Comparison of ENCODE assay signal across 9 mouse cellular contexts in genomic region chr17:78203478-78203877, GRCm38 (mm10). TPM values are rescaled to one million over a fixed set of nuclear protein-coding genes. Genes with fewer than 3 reads are reported as not detected.
DNase-seq lines count a peak whose midpoint lies in the region; ATAC-seq and TF ChIP-seq lines count a peak whose summit lies in the region.
"Had no signal": no experiment of that assay in that cellular context is flagged by ENCODE, and none has a peak within 500 bp of the region (broad histone marks: within the 10 kb centered on the region; RNA-seq: fewer than 3 reads in every experiment).

No protein-coding gene starts in this region.

- TF ChIP-seq CTCF in liver, embryonic 14.5 days (IDR thresholded peaks at IDR 0.05; ENCODE audit: low read depth) = peak; percentile 4; the same call in 1 of the 2 replicates
- TF ChIP-seq CTCF in hindbrain, postnatal 0 days (IDR thresholded peaks at IDR 0.05; ENCODE audit: low read depth) = peak; percentile 62

- no peaks in the 10 kb centered on the region; the same call in 1 of the 2 replicates for H3K27me3 ChIP-seq in forebrain, embryonic 13.5 days
- H3K27me3 ChIP-seq in forebrain, embryonic 10.5 days (ENCODE audit: poor library complexity, severe bottlenecking) = peaks cover 15% of the 10 kb centered on the region
- peaks cover 32% of the 10 kb centered on the region for H3K27me3 ChIP-seq in liver, embryonic 14.5 days (ENCODE audit: control insufficient read depth, insufficient read depth, low read length)
- H3K27me3 ChIP-seq in liver, embryonic 11.5 days (replicated peaks; ENCODE audit: control insufficient read depth, insufficient read depth, low read length) = no peaks in the 10 kb centered on the region; the same call in 1 of the 2 replicates
- no peaks in the 10 kb centered on the region for H3K27me3 ChIP-seq in hindbrain, postnatal 0 days (ENCODE audit: insufficient read depth, low read length)

- no peak for DNase-seq in forebrain, embryonic 10.5 days (ENCODE audit: extremely low spot score, low spot score)
- DNase-seq in liver, embryonic 14.5 days (ENCODE audit: low read depth in 3 of 3, low spot score in 3 of 3) = no peak
- DNase-seq in liver, embryonic 11.5 days (ENCODE audit: low spot score) = no peak
- DNase-seq in hindbrain, postnatal 0 days (ENCODE audit: low spot score) = peak; percentile 79
- DNase-seq in retina, postnatal 1 day = peak; percentile 40
- no peak for DNase-seq in spleen, postnatal 10 days (ENCODE audit: low spot score in 2 of 2)
- no peak for DNase-seq in heart, postnatal 36 days
- DNase-seq: adrenal gland, postnatal 10 days had no signal

- H3K9ac ChIP-seq in forebrain, embryonic 13.5 days = no peak overlapping the region
- H3K9ac ChIP-seq in liver, embryonic 14.5 days (replicated peaks) = no peak overlapping the region
- H3K9ac ChIP-seq in liver, embryonic 11.5 days (ENCODE audit: low read depth, low read length) = no peak overlapping the region
- no peak overlapping the region for H3K9ac ChIP-seq in hindbrain, postnatal 0 days (replicated peaks; ENCODE audit: low read length)

- no peak for TF ChIP-seq EP300 in liver, embryonic 14.5 days (IDR thresholded peaks at IDR 0.05; ENCODE audit: low read depth)

- intact Hi-C loops in heart, postnatal 36 days (cut with DNase I) = loop anchor here (5.0 kb wide), 1 partner anchor 214 kb away; the partner anchor contains the start of gene Fez2

- peaks cover 36% of the 10 kb centered on the region for H3K4me1 ChIP-seq in forebrain, embryonic 13.5 days
- H3K4me1 ChIP-seq in forebrain, embryonic 10.5 days = peaks cover 49% of the 10 kb centered on the region
- H3K4me1 ChIP-seq in liver, embryonic 14.5 days (replicated peaks; ENCODE audit: control insufficient read depth in 2 of 2, insufficient read depth in 2 of 2, low read length in 1 of 2) = peaks cover 0 to 8% of the 10 kb centered on the region in 2 experiments; a peak in 3 of 4 replicates
- peaks cover 16% of the 10 kb centered on the region for H3K4me1 ChIP-seq in liver, embryonic 11.5 days (replicated peaks; ENCODE audit: control insufficient read depth, insufficient read depth, low read length)
- peaks cover 16% of the 10 kb centered on the region; the same call in 1 of the 2 replicates for H3K4me1 ChIP-seq in hindbrain, postnatal 0 days (ENCODE audit: insufficient read depth, low read length)

- H3K27ac ChIP-seq in forebrain, embryonic 13.5 days = no peak overlapping the region
- no peak overlapping the region for H3K27ac ChIP-seq in forebrain, embryonic 10.5 days
- H3K27ac ChIP-seq in liver, embryonic 14.5 days = no peak overlapping the region
- H3K27ac ChIP-seq in liver, embryonic 11.5 days (ENCODE audit: low read depth, low read length) = no peak overlapping the region
- no peak overlapping the region for H3K27ac ChIP-seq in hindbrain, postnatal 0 days

- ATAC-seq in forebrain, embryonic 13.5 days = no peak
- ATAC-seq in liver, embryonic 14.5 days (ENCODE audit: insufficient read depth) = no peak
- ATAC-seq in liver, embryonic 11.5 days (replicated peaks; ENCODE audit: low FRiP score) = no peak
- ATAC-seq in hindbrain, postnatal 0 days = no peak

- H3K4me3 ChIP-seq in forebrain, embryonic 13.5 days = 0 out of 2 replicates have a peak overlapping the region, but pooled peaks have one; percentile 83
- H3K4me3 ChIP-seq in forebrain, embryonic 10.5 days = no peak overlapping the region
- H3K4me3 ChIP-seq in liver, embryonic 14.5 days (ENCODE audit: insufficient read depth in 1 of 2, low read depth in 2 of 2, low read length in 2 of 2) = no peak overlapping the region
- no peak overlapping the region for H3K4me3 ChIP-seq in liver, embryonic 11.5 days (ENCODE audit: low read depth, low read length)
- H3K4me3 ChIP-seq in hindbrain, postnatal 0 days (ENCODE audit: low read length) = peak overlapping the region; percentile 86

- H3K36me3 ChIP-seq in forebrain, embryonic 13.5 days (ENCODE audit: poor library complexity, severe bottlenecking) = no peaks in the 10 kb centered on the region
- no peaks in the 10 kb centered on the region for H3K36me3 ChIP-seq in forebrain, embryonic 10.5 days (replicated peaks)
- H3K36me3 ChIP-seq in liver, embryonic 14.5 days (replicated peaks; ENCODE audit: control insufficient read depth, insufficient read depth, low read depth) = no peaks in the 10 kb centered on the region
- H3K36me3 ChIP-seq in liver, embryonic 11.5 days (ENCODE audit: control insufficient read depth, insufficient read depth, low read length) = no peaks in the 10 kb centered on the region
- no peaks in the 10 kb centered on the region for H3K36me3 ChIP-seq in hindbrain, postnatal 0 days (ENCODE audit: insufficient read depth, low read length)

- WGBS in forebrain, embryonic 13.5 days = 46% methylated on average over 5 of the region's 5 CpGs
- 60% methylated on average over 5 of the region's 5 CpGs for WGBS in forebrain, embryonic 10.5 days
- 51% methylated on average over 5 of the region's 5 CpGs for WGBS in liver, embryonic 14.5 days (ENCODE audit: insufficient replicate concordance)
- 54% methylated on average over 5 of the region's 5 CpGs for WGBS in liver, embryonic 11.5 days
- WGBS in hindbrain, postnatal 0 days = 41% methylated on average over 5 of the region's 5 CpGs

- H3K9me3 ChIP-seq in forebrain, embryonic 13.5 days (replicated peaks) = no peaks in the 10 kb centered on the region
- H3K9me3 ChIP-seq in forebrain, embryonic 10.5 days = no peaks in the 10 kb centered on the region
- H3K9me3 ChIP-seq in liver, embryonic 14.5 days (ENCODE audit: control insufficient read depth, low read length) = no peaks in the 10 kb centered on the region
- H3K9me3 ChIP-seq in liver, embryonic 11.5 days (ENCODE audit: control insufficient read depth, low read length) = no peaks in the 10 kb centered on the region
- no peaks in the 10 kb centered on the region for H3K9me3 ChIP-seq in hindbrain, postnatal 0 days (ENCODE audit: low read length)

- H3K4me2 ChIP-seq in forebrain, embryonic 13.5 days = peak overlapping the region; percentile 98
- H3K4me2 ChIP-seq in liver, embryonic 14.5 days (ENCODE audit: low read depth) = no peak overlapping the region
- H3K4me2 ChIP-seq in liver, embryonic 11.5 days = no peak overlapping the region
- H3K4me2 ChIP-seq in hindbrain, postnatal 0 days (ENCODE audit: low read depth, low read length) = peak overlapping the region; percentile 99

RNA-seq across cellular contexts. Expression of gene Crim1, which starts 3.4 kb away (rescaled TPM):
- 3.6 and 3.8 TPM in 2 replicates for polyA plus RNA-seq in forebrain, embryonic 13.5 days (2015; fragmentation: Nextera tagmentation; extraction: Ambion mirVana)
- 1.8 and 2.3 TPM in 2 replicates for polyA plus RNA-seq in forebrain, embryonic 10.5 days (2016; fragmentation: Nextera tagmentation; extraction: Ambion mirVana)
- 0.77 and 0.95 TPM in 2 replicates for polyA plus RNA-seq in liver, embryonic 14.5 days (2012; rRNA removed)
- 0.47 and 0.74 TPM in 2 replicates for polyA plus RNA-seq in liver, embryonic 14.5 days (2014; fragmentation: Nextera tagmentation; extraction: Ambion mirVana)
- polyA plus RNA-seq in liver, embryonic 11.5 days (2014; fragmentation: Nextera tagmentation; extraction: Ambion mirVana) = 1.9 and 2.7 TPM in 2 replicates
- 129 and 143 TPM in 2 replicates for total RNA-seq in hindbrain, postnatal 0 days (2014; rRNA removed)
- polyA plus RNA-seq in hindbrain, postnatal 0 days (2015; fragmentation: Nextera tagmentation; extraction: Ambion mirVana) = 13.6 and 14.6 TPM in 2 replicates
- total RNA-seq in heart, postnatal 36 days (2021) = 10 to 100 TPM; 50.7 to 64.8 TPM

Comparison
In these comparisons a context has a peak if more than half of its experiments do, and no peak if none do; other contexts are left out.
1. H3K4me3 ChIP-seq: peak in forebrain, embryonic 13.5 days (single experiment) and hindbrain, postnatal 0 days (single experiment); none in forebrain, embryonic 10.5 days (single experiment), liver, embryonic 14.5 days (0 of 2) and liver, embryonic 11.5 days (single experiment).
2. H3K4me2 ChIP-seq: peak in forebrain, embryonic 13.5 days (single experiment) and hindbrain, postnatal 0 days (single experiment); none in liver, embryonic 14.5 days (single experiment) and liver, embryonic 11.5 days (single experiment).
3. DNase-seq: peak in hindbrain, postnatal 0 days (single experiment) and retina, postnatal 1 day (single experiment); none in forebrain, embryonic 10.5 days (single experiment), liver, embryonic 14.5 days (0 of 3), liver, embryonic 11.5 days (single experiment), spleen, postnatal 10 days (0 of 2) and heart, postnatal 36 days (0 of 2).